Mouse (Mus musculus): ENCODE measurements around the gene Pmvk.

DNA sequence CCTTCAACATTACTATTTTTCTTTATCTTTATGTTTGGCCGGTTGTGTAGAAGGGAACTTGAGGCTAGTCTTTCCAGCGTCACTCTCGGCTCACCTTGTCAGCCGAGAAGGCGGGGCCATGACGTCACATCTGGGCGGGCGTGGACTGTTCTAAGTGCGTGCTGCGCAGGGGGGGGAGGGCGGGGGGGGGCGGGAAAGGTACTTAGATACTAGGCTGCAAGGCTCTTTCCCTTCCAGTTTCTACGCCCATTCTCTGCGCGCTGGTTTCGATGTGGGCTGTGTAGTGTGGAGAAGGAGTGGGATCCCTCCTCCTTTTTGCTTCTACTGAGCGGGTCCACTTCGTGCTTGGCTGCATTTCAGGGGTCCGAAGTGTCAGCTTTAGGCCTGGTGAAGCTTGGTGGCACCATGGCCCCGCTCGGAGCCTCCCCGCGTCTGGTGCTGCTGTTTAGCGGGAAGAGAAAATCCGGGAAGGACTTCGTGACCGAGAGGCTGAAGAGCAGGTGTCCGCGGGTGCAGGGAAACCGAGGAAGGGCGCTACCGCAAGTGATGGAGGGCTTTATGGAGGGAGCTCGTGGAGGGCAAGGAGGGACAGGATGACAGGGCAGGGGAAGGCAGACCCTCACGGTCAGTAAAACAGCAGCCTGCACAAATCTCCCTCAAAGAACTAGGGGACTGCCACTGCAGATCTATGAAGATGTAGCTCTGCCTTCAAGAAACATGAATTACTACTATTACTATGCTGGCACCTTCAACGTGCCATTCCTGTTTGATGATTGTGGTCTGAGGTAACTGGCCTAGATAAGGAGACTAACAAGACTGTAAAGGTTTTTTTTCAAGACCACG lies 4.8 kb downstream of the Pmvk start:
- TF ChIP-seq EP300 (IDR thresholded peaks at IDR 0.05; ENCODE audit: low read depth) (no peak), CTCF (IDR thresholded peaks at IDR 0.05; ENCODE audit: low read depth) (no peak)
